Mouse (Mus musculus): ENCODE results near the gene Car4. TPM values are rescaled to one million over a fixed set of nuclear protein-coding genes. Genes with fewer than 3 reads are reported as not detected.

Gene Car4
- polyA plus RNA-seq, 1 experiment = 2.0 TPM

GRCm38 (mm10) chr11:84974582-84974981 is 17.0 kb downstream of the Car4 start:
- no peak for TF ChIP-seq CTCF (IDR thresholded peaks at IDR 0.05; ENCODE audit: borderline replicate concordance, extremely low read depth, insufficient read depth, insufficient read length)
- TF ChIP-seq POLR2A (IDR thresholded peaks at IDR 0.05; ENCODE audit: borderline replicate concordance, extremely low read depth, insufficient read depth, insufficient read length, poor library complexity, severe bottlenecking) = no peak
- DNase-seq (ENCODE audit: low read depth) = no peak

- TF ChIP-seq CTCF (IDR thresholded peaks at IDR 0.05; ENCODE audit: borderline replicate concordance, extremely low read depth, insufficient read depth, insufficient read length) (no peak), POLR2A (IDR thresholded peaks at IDR 0.05; ENCODE audit: borderline replicate concordance, extremely low read depth, insufficient read depth, insufficient read length, poor library complexity, severe bottlenecking) (no peak)
- no peak for DNase-seq (ENCODE audit: low read depth)
These were observed 19.1 kb downstream of the Car4 start for GRCm38 (mm10) chr11:84976706-84977105.

DNA sequence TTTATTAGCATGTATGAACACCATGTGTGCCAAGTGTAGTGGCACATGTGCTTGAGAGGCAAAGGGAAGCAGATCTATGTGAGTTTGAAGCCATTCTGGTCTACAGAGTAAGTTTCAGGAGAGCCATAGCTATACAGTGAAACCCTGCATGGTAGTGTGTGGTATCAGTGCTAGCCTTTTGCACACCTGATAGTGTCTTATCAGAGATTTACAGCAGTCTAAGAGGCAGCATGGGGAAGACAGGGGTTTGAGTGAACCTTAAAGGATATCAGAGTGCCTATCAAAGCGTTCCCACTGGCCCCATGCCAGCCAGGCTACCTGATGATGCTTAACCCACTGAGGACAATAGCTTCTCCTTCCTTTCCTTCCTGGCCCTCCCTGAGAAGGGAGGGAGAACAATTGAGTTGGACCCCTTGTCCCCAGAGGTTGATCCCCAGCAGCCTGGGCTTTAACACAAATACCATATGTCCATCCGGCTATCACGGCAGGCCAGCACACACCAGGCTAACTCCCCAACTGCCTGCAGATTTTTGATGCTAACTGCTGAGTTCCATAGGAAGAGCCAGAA is 19.9 kb downstream of the Car4 start:
- no peak for TF ChIP-seq CTCF (IDR thresholded peaks at IDR 0.05; ENCODE audit: borderline replicate concordance, extremely low read depth, insufficient read depth, insufficient read length)
- DNase-seq (ENCODE audit: low read depth) = no peak

- peak; percentile 58 for DNase-seq (ENCODE audit: low read depth)
- TF ChIP-seq POLR2A (IDR thresholded peaks at IDR 0.05; ENCODE audit: borderline replicate concordance, extremely low read depth, insufficient read depth, insufficient read length, poor library complexity, severe bottlenecking) (no peak), CTCF (IDR thresholded peaks at IDR 0.05; ENCODE audit: borderline replicate concordance, extremely low read depth, insufficient read depth, insufficient read length) (peak; percentile 47; the same call in 1 of the 2 replicates)
These were observed 20.5 kb downstream of the Car4 start for GRCm38 (mm10) chr11:84978113-84978512.

DNA sequence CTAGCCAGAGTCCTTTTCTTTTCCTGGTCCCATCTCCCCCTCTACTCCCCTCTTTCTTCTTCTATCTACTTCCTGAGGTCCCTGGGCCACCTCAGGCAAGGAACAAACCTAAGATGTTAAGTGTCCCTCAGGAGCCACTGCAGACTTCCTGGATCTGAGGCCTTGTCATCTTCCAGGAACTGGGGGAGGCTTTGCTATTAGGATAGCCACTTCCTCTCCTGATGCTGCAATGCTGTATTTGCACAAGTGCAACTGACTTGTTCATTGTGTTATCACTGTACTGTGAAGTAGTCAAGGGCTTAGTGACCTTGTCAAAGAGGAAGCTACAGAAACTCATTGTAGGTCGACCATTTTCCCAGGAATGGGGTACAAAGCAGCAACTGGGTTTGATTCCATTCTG is 21.8 kb downstream of the Car4 start:
- DNase-seq (ENCODE audit: low read depth) = no peak
- TF ChIP-seq CTCF (IDR thresholded peaks at IDR 0.05; ENCODE audit: borderline replicate concordance, extremely low read depth, insufficient read depth, insufficient read length) (no peak), POLR2A (IDR thresholded peaks at IDR 0.05; ENCODE audit: borderline replicate concordance, extremely low read depth, insufficient read depth, insufficient read length, poor library complexity, severe bottlenecking) (no peak)

GRCm38 (mm10) chr11:84980697-84981096 is 23.1 kb downstream of the Car4 start:
- DNase-seq (ENCODE audit: low read depth) = no peak
- TF ChIP-seq POLR2A (IDR thresholded peaks at IDR 0.05; ENCODE audit: borderline replicate concordance, extremely low read depth, insufficient read depth, insufficient read length, poor library complexity, severe bottlenecking) (no peak), CTCF (IDR thresholded peaks at IDR 0.05; ENCODE audit: borderline replicate concordance, extremely low read depth, insufficient read depth, insufficient read length) (no peak)

DNA sequence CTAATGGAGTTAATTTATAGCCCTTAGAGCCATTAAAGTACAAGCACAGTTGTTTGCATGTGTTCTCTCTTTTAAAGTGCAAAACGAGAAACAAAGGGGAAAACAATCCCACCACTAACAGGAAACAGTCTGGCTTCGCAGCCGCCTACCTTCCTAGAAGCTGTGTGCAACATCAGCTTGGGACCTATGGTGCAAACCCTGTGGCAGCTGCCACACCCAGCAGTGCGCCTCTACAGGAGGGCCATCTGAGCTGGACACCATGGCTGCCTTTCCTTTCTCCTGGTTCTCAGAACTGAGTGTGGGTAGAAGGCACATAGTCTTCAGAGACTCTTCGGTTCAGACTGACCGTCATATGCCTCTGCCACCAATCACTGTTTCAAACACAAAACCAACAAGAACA is 27.8 kb downstream of the Car4 start:
- no peak for DNase-seq (ENCODE audit: low read depth)
- no peak for TF ChIP-seq POLR2A (IDR thresholded peaks at IDR 0.05; ENCODE audit: borderline replicate concordance, extremely low read depth, insufficient read depth, insufficient read length, poor library complexity, severe bottlenecking)
- TF ChIP-seq CTCF (IDR thresholded peaks at IDR 0.05; ENCODE audit: borderline replicate concordance, extremely low read depth, insufficient read depth, insufficient read length) = no peak

DNA sequence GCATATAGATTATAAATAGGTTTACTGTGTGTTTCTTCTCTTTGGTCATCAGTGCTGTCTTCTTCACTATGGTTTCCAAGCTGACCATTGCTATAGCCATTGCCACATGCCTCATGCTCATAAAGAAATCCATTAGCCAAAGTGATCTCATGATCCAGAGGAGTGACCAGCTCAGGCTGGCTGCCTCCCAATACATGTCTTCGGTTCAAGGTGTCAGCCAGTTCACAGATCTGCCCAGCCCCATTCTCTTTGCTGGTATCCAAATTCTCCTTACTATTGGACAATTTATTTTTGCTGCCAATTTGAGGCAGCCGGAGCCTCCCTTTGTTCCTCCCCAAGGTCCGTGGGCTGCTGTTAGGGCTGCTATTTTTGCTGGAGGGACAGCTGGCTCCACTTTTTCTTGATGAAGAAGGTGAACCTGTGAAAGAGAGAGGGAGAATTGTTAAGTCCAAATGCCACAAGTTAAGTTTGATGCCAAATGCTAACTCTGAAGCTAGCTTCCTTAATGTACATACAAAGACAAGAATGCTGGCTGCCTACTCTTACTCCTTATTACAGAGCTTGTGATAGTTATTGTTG is 30.8 kb downstream of the Car4 start:
- TF ChIP-seq CTCF (IDR thresholded peaks at IDR 0.05; ENCODE audit: borderline replicate concordance, extremely low read depth, insufficient read depth, insufficient read length) (no peak), POLR2A (IDR thresholded peaks at IDR 0.05; ENCODE audit: borderline replicate concordance, extremely low read depth, insufficient read depth, insufficient read length, poor library complexity, severe bottlenecking) (no peak)
- no peak for DNase-seq (ENCODE audit: low read depth)

GRCm38 (mm10) chr11:84992996-84993395 is 35.4 kb downstream of the Car4 start:
- no peak for DNase-seq (ENCODE audit: low read depth)
- no peak for TF ChIP-seq CTCF (IDR thresholded peaks at IDR 0.05; ENCODE audit: borderline replicate concordance, extremely low read depth, insufficient read depth, insufficient read length)
- no peak for TF ChIP-seq POLR2A (IDR thresholded peaks at IDR 0.05; ENCODE audit: borderline replicate concordance, extremely low read depth, insufficient read depth, insufficient read length, poor library complexity, severe bottlenecking)

- DNase-seq (ENCODE audit: low read depth) = no peak
- TF ChIP-seq CTCF (IDR thresholded peaks at IDR 0.05; ENCODE audit: borderline replicate concordance, extremely low read depth, insufficient read depth, insufficient read length) (no peak), POLR2A (IDR thresholded peaks at IDR 0.05; ENCODE audit: borderline replicate concordance, extremely low read depth, insufficient read depth, insufficient read length, poor library complexity, severe bottlenecking) (no peak)
These were observed 37.7 kb downstream of the Car4 start for GRCm38 (mm10) chr11:84995241-84995640.

DNA sequence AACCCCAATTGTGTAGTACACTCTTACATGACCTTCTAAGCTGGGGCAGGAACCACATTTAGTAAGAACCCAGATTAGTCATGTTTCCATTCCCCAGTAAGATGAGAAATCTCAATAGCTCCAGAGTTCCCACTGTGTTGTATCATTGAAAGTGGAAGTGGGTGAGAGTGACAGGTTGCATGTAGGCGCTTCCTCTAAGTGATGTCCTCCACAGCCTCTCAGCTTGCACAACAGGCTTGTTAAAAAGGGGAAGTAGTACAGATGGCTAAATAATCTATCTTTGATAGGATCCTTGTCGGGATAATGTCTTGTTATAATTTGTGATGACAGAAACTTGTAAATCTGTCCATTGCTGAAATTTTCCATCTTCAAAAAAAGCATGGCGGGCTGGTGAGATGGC is 46.0 kb downstream of the Car4 start:
- DNase-seq (ENCODE audit: low read depth) = no peak
- TF ChIP-seq CTCF (IDR thresholded peaks at IDR 0.05; ENCODE audit: borderline replicate concordance, extremely low read depth, insufficient read depth, insufficient read length) = no peak
- no peak for TF ChIP-seq POLR2A (IDR thresholded peaks at IDR 0.05; ENCODE audit: borderline replicate concordance, extremely low read depth, insufficient read depth, insufficient read length, poor library complexity, severe bottlenecking)

DNA sequence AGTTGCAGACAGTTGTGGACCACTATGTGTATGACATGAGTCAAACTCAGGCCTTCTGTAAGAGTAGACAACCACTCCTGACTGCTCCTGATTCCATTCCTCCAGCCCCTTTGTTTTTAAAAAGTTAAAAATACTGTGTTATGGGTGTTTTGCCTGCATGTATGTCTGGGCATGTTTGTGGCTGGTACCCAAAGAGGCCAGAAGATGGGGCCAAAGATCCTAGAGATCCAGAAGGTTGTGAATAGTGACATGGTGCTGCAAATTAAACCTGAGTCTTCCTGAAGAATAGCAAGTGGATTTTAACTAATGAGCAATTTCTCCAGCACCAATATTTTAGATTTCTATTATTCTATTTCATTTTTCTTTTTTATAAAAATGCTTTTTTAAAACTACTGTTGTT is 55.5 kb downstream of the Car4 start:
- no peak for TF ChIP-seq POLR2A (IDR thresholded peaks at IDR 0.05; ENCODE audit: borderline replicate concordance, extremely low read depth, insufficient read depth, insufficient read length, poor library complexity, severe bottlenecking)
- no peak for TF ChIP-seq CTCF (IDR thresholded peaks at IDR 0.05; ENCODE audit: borderline replicate concordance, extremely low read depth, insufficient read depth, insufficient read length)
- DNase-seq (ENCODE audit: low read depth) = peak; percentile 8

Other genes starting within 250 kb of the Car4 start
- gene Mrm1, start 138.3 kb upstream of the Car4 start, polyA plus RNA-seq (2012; rRNA removed) = 8.4 and 8.7 TPM in 2 replicates
- gene Dhrs11, start 128.8 kb upstream of the Car4 start, polyA plus RNA-seq (2012; rRNA removed) = 8.8 and 9.5 TPM in 2 replicates
- 93.4 and 93.8 TPM in 2 replicates for gene Ggnbp2, start 87.0 kb upstream of the Car4 start, polyA plus RNA-seq (2012; rRNA removed)
- gene Myo19, start 77.6 kb upstream of the Car4 start, polyA plus RNA-seq (2012; rRNA removed) = 20.8 and 24.1 TPM in 2 replicates
- 5.3 and 6.2 TPM in 2 replicates for gene Pigw, start 77.5 kb upstream of the Car4 start, polyA plus RNA-seq (2012; rRNA removed)
- gene Znhit3, start 41.4 kb upstream of the Car4 start, polyA plus RNA-seq (2012; rRNA removed) = 34.9 and 44.9 TPM in 2 replicates
- 20.5 and 31.9 TPM in 2 replicates for gene Usp32, start 182.4 kb downstream of the Car4 start, polyA plus RNA-seq (2012; rRNA removed)
- gene 1700125H20Rik, start 212.6 kb downstream of the Car4 start, polyA plus RNA-seq (2012; rRNA removed) = 0.11 and 0.45 TPM in 2 replicates

All from brain, embryonic 14.5 days (tissue).